Mouse (Mus musculus) forebrain, embryonic 13.5 days (tissue): Measurements from ENCODE around the gene Atp6v1e1. TPM values are rescaled to one million over a fixed set of nuclear protein-coding genes. Genes with fewer than 3 reads are reported as not detected.
A peak's percentile ranks its signal among the peaks of the same experiment; 100 is the strongest.

Source experiments
- ATAC-seq: fragments of 200-750 bp; cut with Nextera tagmentation; 2 replicates; pipeline ENCODE4 v1.8.0; 2017
- H3K27ac ChIP-seq: fragments of 300-500 bp; sonication (generic); 2 replicates; pipeline ENCODE4 v1.5.1; 2015; ENCODE audit warnings: inconsistent platforms, mild to moderate bottlenecking, moderate library complexity
- H3K27me3 ChIP-seq: fragments of 300-500 bp; sonication (generic); 2 replicates; pipeline ENCODE4 v1.6.1; 2015; ENCODE audit warnings: mild to moderate bottlenecking, inconsistent platforms
- H3K36me3 ChIP-seq: fragments of 300-500 bp; sonication (generic); 2 replicates; pipeline ENCODE4 v1.6.1; 2015; ENCODE audit warnings: mild to moderate bottlenecking, inconsistent platforms; ENCODE audit not compliant: poor library complexity, severe bottlenecking
- H3K4me1 ChIP-seq: fragments of 300-500 bp; sonication (generic); 2 replicates; pipeline ENCODE4 v1.6.1; 2015; ENCODE audit warnings: inconsistent platforms
- H3K4me2 ChIP-seq: fragments of 300-500 bp; sonication (generic); 2 replicates; pipeline ENCODE4 v1.6.1; 2015; ENCODE audit warnings: inconsistent platforms, mild to moderate bottlenecking, moderate library complexity
- H3K4me3 ChIP-seq: fragments of 300-500 bp; sonication (generic); 2 replicates; pipeline ENCODE4 v1.5.1; 2015; ENCODE audit warnings: mild to moderate bottlenecking, inconsistent platforms
- H3K9ac ChIP-seq: fragments of 300-500 bp; sonication (generic); 2 replicates; pipeline ENCODE4 v1.6.1; 2015; ENCODE audit warnings: mild to moderate bottlenecking, inconsistent platforms
- H3K9me3 ChIP-seq: fragments of 300-500 bp; sonication (generic); replicated peaks from 2 replicates; pipeline ENCODE4 v1.6.1; 2016; ENCODE audit warnings: inconsistent platforms
- WGBS: fragments of 180-500 bp; shearing (Covaris S2); methylation state at CpG from one replicate; pipeline ENCODE4 v1.1.7; 2015; 5-methylcytosine and 5-hydroxymethylcytosine counted together
- polyA plus RNA-seq: library from polyadenylated mRNA; unstranded; fragments of >200 nt; fragmentation: Nextera tagmentation; extraction: Ambion mirVana; gene quantifications from 2 replicates; pipeline ENCODE4 v1.2.1, GENCODE M21; 2015

Gene Atp6v1e1
- polyA plus RNA-seq, 1 experiment from 2014 or later: 196 TPM

- Histone ChIP-seq H3K9ac (no peak overlapping the region), H3K36me3 (no peaks in the 10 kb centered on the region), H3K4me1 (peaks cover 6% of the 10 kb centered on the region; the same call in 1 of the 2 replicates), H3K27me3 (no peaks in the 10 kb centered on the region), H3K27ac (no peak overlapping the region), H3K4me2 (no peak overlapping the region), H3K9me3 (no peaks in the 10 kb centered on the region), H3K4me3 (no peak overlapping the region)
- 45% methylated on average over 7 of the region's 7 CpGs for WGBS
- no peak for ATAC-seq
These were observed 38.2 kb downstream of the Atp6v1e1 start for GRCm38 (mm10) chr6:120784351-120784750.

GRCm38 (mm10) chr6:120782948-120783347 is 39.6 kb downstream of the Atp6v1e1 start:
- 94% methylated on average over 2 of the region's 2 CpGs for WGBS
- ATAC-seq: no peak
- Histone ChIP-seq H3K27ac (no peak overlapping the region), H3K36me3 (no peaks in the 10 kb centered on the region), H3K4me1 (peaks cover 6% of the 10 kb centered on the region; the same call in 1 of the 2 replicates), H3K4me2 (no peak overlapping the region), H3K9me3 (no peaks in the 10 kb centered on the region), H3K4me3 (no peak overlapping the region), H3K9ac (no peak overlapping the region), H3K27me3 (no peaks in the 10 kb centered on the region)

GRCm38 (mm10) chr6:120778226-120778625 is 44.4 kb downstream of the Atp6v1e1 start:
- no peak overlapping the region for H3K27ac ChIP-seq
- no peaks in the 10 kb centered on the region for H3K36me3 ChIP-seq
- H3K4me3 ChIP-seq: no peak overlapping the region
- H3K27me3 ChIP-seq: no peaks in the 10 kb centered on the region
- WGBS: 73% methylated on average over 3 of the region's 3 CpGs
- no peak overlapping the region for H3K4me2 ChIP-seq
- no peaks in the 10 kb centered on the region for H3K9me3 ChIP-seq
- peaks cover 11% of the 10 kb centered on the region for H3K4me1 ChIP-seq
- no peak overlapping the region for H3K9ac ChIP-seq
- ATAC-seq: no peak

GRCm38 (mm10) chr6:120777533-120777932 is 45.1 kb downstream of the Atp6v1e1 start:
- Histone ChIP-seq H3K9me3 (no peaks in the 10 kb centered on the region), H3K27ac (no peak overlapping the region), H3K9ac (no peak overlapping the region), H3K4me1 (peaks cover 18% of the 10 kb centered on the region), H3K4me2 (no peak overlapping the region), H3K4me3 (no peak overlapping the region), H3K36me3 (no peaks in the 10 kb centered on the region), H3K27me3 (no peaks in the 10 kb centered on the region)
- 89% methylated on average over 9 of the region's 9 CpGs for WGBS
- no peak for ATAC-seq

GRCm38 (mm10) chr6:120776286-120776685 is 46.3 kb downstream of the Atp6v1e1 start:
- Histone ChIP-seq H3K4me1 (peaks cover 25% of the 10 kb centered on the region), H3K4me2 (no peak overlapping the region), H3K4me3 (no peak overlapping the region), H3K36me3 (no peaks in the 10 kb centered on the region), H3K27me3 (no peaks in the 10 kb centered on the region), H3K9me3 (no peaks in the 10 kb centered on the region), H3K27ac (no peak overlapping the region), H3K9ac (no peak overlapping the region)
- ATAC-seq: no peak
- WGBS: 82% methylated on average over 3 of the region's 3 CpGs

- peak overlapping the region; percentile 9; the same call in 1 of the 2 replicates for H3K9ac ChIP-seq
- H3K4me2 ChIP-seq: no peak overlapping the region
- no peaks in the 10 kb centered on the region for H3K9me3 ChIP-seq
- H3K27me3 ChIP-seq: no peaks in the 10 kb centered on the region
- peak; percentile 44 for ATAC-seq
- peaks cover 25% of the 10 kb centered on the region for H3K4me1 ChIP-seq
- WGBS: 56% methylated on average over 6 of the region's 6 CpGs
- H3K27ac ChIP-seq: peak overlapping the region; percentile 84
- 0 out of 2 replicates have a peak, but pooled peaks cover 3% of the 10 kb centered on the region for H3K36me3 ChIP-seq
- H3K4me3 ChIP-seq: no peak overlapping the region
These were observed 48.8 kb downstream of the Atp6v1e1 start for GRCm38 (mm10) chr6:120773763-120774162.

- WGBS: 11% methylated on average over 5 of the region's 5 CpGs
- H3K4me2 ChIP-seq: no peak within 1 kb of the TSS
- H3K27ac ChIP-seq: peak within 1 kb of the TSS; percentile 84
- H3K4me3 ChIP-seq: no peak within 1 kb of the TSS
- peak; percentile 85 for ATAC-seq
- peaks cover 25% of the 10 kb centered on the region for H3K4me1 ChIP-seq
- no peaks in the 10 kb centered on the region for H3K9me3 ChIP-seq
- H3K36me3 ChIP-seq: peaks cover 3% of the 10 kb centered on the region; the same call in 1 of the 2 replicates
- H3K9ac ChIP-seq: peak within 1 kb of the TSS; percentile 28; the same call in 1 of the 2 replicates
- H3K27me3 ChIP-seq: no peaks in the 10 kb centered on the region
These were observed 49.4 kb downstream of the Atp6v1e1 start, which contains the start of gene Slc25a18 for GRCm38 (mm10) chr6:120773149-120773628. TSS of gene Slc25a18 (plus strand) at chr6:120773578.

GRCm38 (mm10) chr6:120772025-120772424 is 50.6 kb downstream of the Atp6v1e1 start:
- no peak for ATAC-seq
- H3K4me1 ChIP-seq: peaks cover 25% of the 10 kb centered on the region
- H3K4me3 ChIP-seq: no peak overlapping the region
- H3K27me3 ChIP-seq: no peaks in the 10 kb centered on the region
- no peak overlapping the region for H3K4me2 ChIP-seq
- H3K9me3 ChIP-seq: no peaks in the 10 kb centered on the region
- H3K9ac ChIP-seq: no peak overlapping the region
- peaks cover 3% of the 10 kb centered on the region; the same call in 1 of the 2 replicates for H3K36me3 ChIP-seq
- H3K27ac ChIP-seq: peak overlapping the region; percentile 84; the same call in 1 of the 2 replicates

- WGBS: 85% methylated on average over 1 of the region's 1 CpGs
- ATAC-seq: no peak
- Histone ChIP-seq H3K9me3 (no peaks in the 10 kb centered on the region), H3K4me3 (no peak overlapping the region), H3K9ac (no peak overlapping the region), H3K27ac (no peak overlapping the region), H3K36me3 (peaks cover 5% of the 10 kb centered on the region), H3K27me3 (no peaks in the 10 kb centered on the region), H3K4me1 (peaks cover 25% of the 10 kb centered on the region), H3K4me2 (no peak overlapping the region)
These were observed 51.2 kb downstream of the Atp6v1e1 start for GRCm38 (mm10) chr6:120771366-120771765.

- Histone ChIP-seq H3K9me3 (no peaks in the 10 kb centered on the region), H3K36me3 (peaks cover 19% of the 10 kb centered on the region), H3K9ac (no peak overlapping the region), H3K27ac (no peak overlapping the region), H3K4me3 (no peak overlapping the region), H3K4me1 (peaks cover 25% of the 10 kb centered on the region), H3K27me3 (no peaks in the 10 kb centered on the region), H3K4me2 (no peak overlapping the region)
- ATAC-seq: no peak
- 94% methylated on average over 1 of the region's 1 CpGs for WGBS
These were observed 52.6 kb downstream of the Atp6v1e1 start for GRCm38 (mm10) chr6:120769972-120770371.

GRCm38 (mm10) chr6:120761151-120761550 is 61.4 kb downstream of the Atp6v1e1 start:
- no peak overlapping the region for H3K4me2 ChIP-seq
- no peaks in the 10 kb centered on the region for H3K9me3 ChIP-seq
- no peaks in the 10 kb centered on the region for H3K27me3 ChIP-seq
- ATAC-seq: no peak
- peaks cover 82% of the 10 kb centered on the region for H3K36me3 ChIP-seq
- H3K4me1 ChIP-seq: no peaks in the 10 kb centered on the region
- 89% methylated on average over 2 of the region's 2 CpGs for WGBS
- H3K27ac ChIP-seq: no peak overlapping the region
- H3K9ac ChIP-seq: no peak overlapping the region
- no peak overlapping the region for H3K4me3 ChIP-seq

- H3K4me2 ChIP-seq: no peak overlapping the region
- no peak overlapping the region for H3K4me3 ChIP-seq
- 92% methylated on average over 2 of the region's 2 CpGs for WGBS
- H3K9me3 ChIP-seq: no peaks in the 10 kb centered on the region
- no peak overlapping the region for H3K27ac ChIP-seq
- H3K27me3 ChIP-seq: no peaks in the 10 kb centered on the region
- no peak for ATAC-seq
- H3K9ac ChIP-seq: no peak overlapping the region
- H3K4me1 ChIP-seq: no peaks in the 10 kb centered on the region
- peaks cover 11% of the 10 kb centered on the region for H3K36me3 ChIP-seq
These were observed 76.2 kb downstream of the Atp6v1e1 start for GRCm38 (mm10) chr6:120746416-120746815.
